ENCODE assay signal across 11 mouse cellular contexts in the genomic region with DNA sequence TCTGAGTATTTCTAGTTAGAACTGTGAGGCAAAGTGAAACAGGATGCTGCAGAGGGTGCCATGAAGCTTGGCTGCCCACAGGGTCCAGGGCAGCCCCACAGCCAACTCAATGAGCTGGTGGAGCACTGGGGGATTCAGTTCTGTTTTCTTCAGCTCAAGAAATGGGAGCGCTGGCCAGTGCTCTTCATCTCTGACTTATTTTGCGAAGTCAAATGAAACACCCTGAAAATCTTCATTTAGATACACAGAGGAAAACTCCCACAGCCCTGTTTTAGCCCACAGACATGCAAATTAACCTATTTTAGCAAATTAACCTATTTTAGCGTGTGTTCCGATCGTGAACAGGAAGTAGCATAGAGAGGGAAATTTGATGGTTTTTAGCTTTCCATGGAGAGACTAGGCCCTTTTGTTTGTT. TPM values are rescaled to one million over a fixed set of nuclear protein-coding genes. Genes with fewer than 3 reads are reported as not detected.
A peak's percentile ranks its signal among the peaks of the same experiment; 100 is the strongest.
DNase-seq lines count a peak whose midpoint lies in the region; ATAC-seq and TF ChIP-seq lines count a peak whose summit lies in the region.
"Had no signal": no experiment of that assay in that cellular context is flagged by ENCODE, and none has a peak within 500 bp of the region (broad histone marks: within the 10 kb centered on the region; RNA-seq: fewer than 3 reads in every experiment).

No protein-coding gene starts in this region.

- H3K9me3 ChIP-seq in kidney, embryonic 14.5 days (ENCODE audit: control insufficient read depth, low read length), result no peaks in the 10 kb centered on the region; the same call in 1 of the 2 replicates
- no peaks in the 10 kb centered on the region for H3K9me3 ChIP-seq in liver, embryonic 15.5 days (replicated peaks)

- TF ChIP-seq CTCF in bone marrow, adult 2 months (IDR thresholded peaks at IDR 0.05; ENCODE audit: control insufficient read depth, insufficient read depth, low read length), result no peak

- H3K36me3 ChIP-seq in kidney, embryonic 14.5 days (ENCODE audit: control insufficient read depth, insufficient read depth, low read length), result no peaks in the 10 kb centered on the region
- H3K36me3 ChIP-seq in liver, embryonic 15.5 days (replicated peaks), result no peaks in the 10 kb centered on the region

- H3K4me1 ChIP-seq in kidney, embryonic 14.5 days (ENCODE audit: control insufficient read depth, insufficient read depth, low read length), result 0 out of 2 replicates have a peak, but pooled peaks cover 3% of the 10 kb centered on the region
- H3K4me1 ChIP-seq in bone marrow, adult 2 months (ENCODE audit: control insufficient read depth, insufficient read depth, low read length), result peaks cover 9% of the 10 kb centered on the region
- H3K4me1 ChIP-seq in liver, embryonic 15.5 days (replicated peaks), result peaks cover 45% of the 10 kb centered on the region

- no peak for TF ChIP-seq POLR2A in bone marrow, adult 2 months (IDR thresholded peaks at IDR 0.05; ENCODE audit: borderline replicate concordance, control insufficient read depth, low read depth, low read length)

- no peak overlapping the region for H3K4me3 ChIP-seq in kidney, embryonic 14.5 days (ENCODE audit: low read length)
- no peak overlapping the region for H3K4me3 ChIP-seq in bone marrow, adult 2 months (replicated peaks; ENCODE audit: control insufficient read depth, low read depth, low read length)
- H3K4me3 ChIP-seq in liver, embryonic 15.5 days (replicated peaks), result no peak overlapping the region
- H3K4me3 ChIP-seq: megakaryocyte, embryonic 14.5 days had no signal

- no peak for ATAC-seq in kidney, embryonic 14.5 days (ENCODE audit: low FRiP score, low TSS enrichment)
- ATAC-seq in liver, embryonic 15.5 days (ENCODE audit: insufficient read depth), result no peak
- no peak for ATAC-seq in megakaryocyte-erythroid progenitor cell, adult 5-6 weeks (replicated peaks; ENCODE audit: low FRiP score, low TSS enrichment, poor library complexity, severe bottlenecking)

- H3K27me3 ChIP-seq in kidney, embryonic 14.5 days (ENCODE audit: control insufficient read depth, insufficient read depth, low read length), result no peaks in the 10 kb centered on the region
- H3K27me3 ChIP-seq in liver, embryonic 15.5 days, result no peaks in the 10 kb centered on the region
- H3K27me3 ChIP-seq: megakaryocyte, embryonic 14.5 days had no signal

- H3K4me2 ChIP-seq in kidney, embryonic 14.5 days (replicated peaks; ENCODE audit: low read depth, low read length), result no peak overlapping the region
- peak overlapping the region; percentile 47 for H3K4me2 ChIP-seq in liver, embryonic 15.5 days

- DNase-seq in kidney, postnatal 36 days, result no peak
- DNase-seq in CD4-positive helper T cell, adult 2 months (ENCODE audit: low read depth, low spot score), result peak; percentile 16
- DNase-seq in cerebellum, adult 9-11 months, result no peak
- no peak for DNase-seq in frontal cortex, postnatal 25 days (ENCODE audit: low spot score in 2 of 2)
- DNase-seq: gastrocnemius, postnatal 25 days; thymus, postnatal 14 days had no signal

- peak overlapping the region; percentile 26; the same call in 1 of the 2 replicates for H3K27ac ChIP-seq in kidney, embryonic 14.5 days (ENCODE audit: low read depth, low read length)
- H3K27ac ChIP-seq in bone marrow, adult 2 months (ENCODE audit: control insufficient read depth, insufficient read depth, low read depth, low read length, poor library complexity), result peak overlapping the region; percentile 54; the same call in 1 of the 2 replicates
- peak overlapping the region; percentile 77; the same call in 1 of the 2 replicates for H3K27ac ChIP-seq in liver, embryonic 15.5 days (replicated peaks)

- H3K9ac ChIP-seq in kidney, embryonic 14.5 days (ENCODE audit: low read depth, low read length), result no peak overlapping the region
- H3K9ac ChIP-seq in liver, embryonic 15.5 days, result no peak overlapping the region

- 88% methylated on average over 5 of the region's 5 CpGs for WGBS in kidney, embryonic 14.5 days
- 59% methylated on average over 5 of the region's 5 CpGs for WGBS in bone marrow, adult 2 months
- 71% methylated on average over 5 of the region's 5 CpGs for WGBS in liver, embryonic 15.5 days (ENCODE audit: insufficient replicate concordance)

RNA-seq across cellular contexts. Expression of gene Slc38a2, which starts 45.4 kb away (rescaled TPM):
- polyA plus RNA-seq in kidney, embryonic 14.5 days (2014; fragmentation: Nextera tagmentation; extraction: Ambion mirVana), result 102 and 177 TPM in 2 replicates
- 22.5 and 51.3 TPM in 2 replicates for polyA plus RNA-seq in bone marrow, adult 2 months (2011; ENCODE audit: insufficient read depth, insufficient read length, low replicate concordance, missing spikeins)
- 33.8 and 33.9 TPM in 2 replicates for polyA plus RNA-seq in liver, embryonic 15.5 days (2015; fragmentation: Nextera tagmentation; extraction: Ambion mirVana)
- total RNA-seq in megakaryocyte-erythroid progenitor cell, adult 5-6 weeks (2014; fragmentation: Nextera tagmentation), result 86.7 and 86.9 TPM in 2 replicates
- total RNA-seq in megakaryocyte-erythroid progenitor cell, adult 5-6 weeks (2017), result 75.3 and 82.3 TPM in 2 replicates

Comparison
In these comparisons a context has a peak if more than half of its experiments do, and no peak if none do; other contexts are left out.
1. H3K27ac ChIP-seq: peak in every context shown above with its lines; median percentile 77 in liver, embryonic 15.5 days; 54 in bone marrow, adult 2 months; 26 in kidney, embryonic 14.5 days.